Mouse (Mus musculus) central nervous system, embryonic 14 days (tissue): ENCODE measurements around the gene Pfn2. TPM values are rescaled to one million over a fixed set of nuclear protein-coding genes. Genes with fewer than 3 reads are reported as not detected.

Experiments
- polyA plus RNA-seq: library from polyadenylated mRNA; depleted of rRNA; stranded (reverse); fragments of >200 nt; gene quantifications from 2 replicates; pipeline ENCODE4 v1.2.3, GENCODE M21; 2012; rRNA removed

The Pfn2 gene
- polyA plus RNA-seq, result 395 and 447 TPM in 2 replicates

GRCm38 (mm10) chr3:57847760-57848185, at the start of gene Pfn2:
Gene Pfn2 (minus strand): TSS chr3:57848079.

Other genes with a start within 250 kb of the Pfn2 start
- 56.8 and 59.4 TPM in 2 replicates for gene Commd2, start 196.4 kb downstream of the Pfn2 start, polyA plus RNA-seq
- 0.04 and 0.13 TPM in 2 replicates for gene Ankub1, start 155.3 kb downstream of the Pfn2 start, polyA plus RNA-seq
- gene Rnf13, start 112.0 kb downstream of the Pfn2 start, polyA plus RNA-seq, result 38.3 and 46.7 TPM in 2 replicates